ENCODE assay signal across 28 mouse cellular contexts in genomic region chr15:36888351-36889069, GRCm38 (mm10).
DNase-seq lines count a peak whose midpoint lies in the region; ATAC-seq and TF ChIP-seq lines count a peak whose summit lies in the region.
"Had no signal": no experiment of that assay in that cellular context is flagged by ENCODE, and none has a peak within 500 bp of the region (broad histone marks: within the 10 kb centered on the region; RNA-seq: fewer than 3 reads in every experiment).

No protein-coding gene starts in this region.

- 0 out of 2 replicates have a peak overlapping the region, but pooled peaks have one; percentile 23 for H3K27ac ChIP-seq in intestine, embryonic 16.5 days (ENCODE audit: low read length)
- no peak overlapping the region for H3K27ac ChIP-seq in intestine, embryonic 15.5 days
- no peak overlapping the region for H3K27ac ChIP-seq in gastrocnemius, adult 2 months
- H3K27ac ChIP-seq: embryonic facial prominence, embryonic 12.5 days; forebrain, embryonic 15.5 days; left cerebral cortex, adult 2 months; limb, embryonic 13.5 days; liver, embryonic 14.5 days; neural tube, embryonic 13.5 days; stomach, embryonic 15.5 days had no signal

- H3K4me3 ChIP-seq in intestine, embryonic 16.5 days (ENCODE audit: low read length) = no peak overlapping the region
- H3K4me3 ChIP-seq in intestine, embryonic 15.5 days (replicated peaks) = no peak overlapping the region
- no peak overlapping the region for H3K4me3 ChIP-seq in gastrocnemius, adult 2 months
- H3K4me3 ChIP-seq: embryonic facial prominence, embryonic 12.5 days; forebrain, embryonic 15.5 days; left cerebral cortex, adult 2 months; limb, embryonic 13.5 days; neural tube, embryonic 13.5 days; stomach, embryonic 15.5 days had no signal

- no peak overlapping the region for H3K9ac ChIP-seq in intestine, embryonic 16.5 days (ENCODE audit: low read depth, low read length)
- no peak overlapping the region for H3K9ac ChIP-seq in intestine, embryonic 15.5 days
- H3K9ac ChIP-seq: embryonic facial prominence, embryonic 12.5 days; forebrain, embryonic 15.5 days; limb, embryonic 13.5 days; liver, embryonic 14.5 days; lung, embryonic 14.5 days; neural tube, embryonic 13.5 days; stomach, embryonic 15.5 days had no signal

- H3K36me3 ChIP-seq in intestine, embryonic 16.5 days (ENCODE audit: control insufficient read depth, insufficient read depth, low read length) = no peaks in the 10 kb centered on the region
- H3K36me3 ChIP-seq in intestine, embryonic 15.5 days = no peaks in the 10 kb centered on the region
- H3K36me3 ChIP-seq: embryonic facial prominence, embryonic 12.5 days; forebrain, embryonic 15.5 days; limb, embryonic 13.5 days; neural tube, embryonic 13.5 days; stomach, embryonic 15.5 days had no signal

- no peak overlapping the region for H3K4me2 ChIP-seq in intestine, embryonic 16.5 days (ENCODE audit: low read depth, low read length)
- H3K4me2 ChIP-seq in intestine, embryonic 15.5 days (replicated peaks) = no peak overlapping the region
- H3K4me2 ChIP-seq: embryonic facial prominence, embryonic 12.5 days; forebrain, embryonic 15.5 days; limb, embryonic 13.5 days; lung, embryonic 14.5 days; midbrain, embryonic 11.5 days; neural tube, embryonic 13.5 days; stomach, embryonic 15.5 days had no signal

- H3K4me1 ChIP-seq in intestine, embryonic 16.5 days (ENCODE audit: control insufficient read depth, insufficient read depth, low read length) = peaks cover 35% of the 10 kb centered on the region
- peaks cover 30% of the 10 kb centered on the region for H3K4me1 ChIP-seq in intestine, embryonic 15.5 days (replicated peaks)

- H3K9me3 ChIP-seq in intestine, embryonic 16.5 days (ENCODE audit: control insufficient read depth, low read length) = no peaks in the 10 kb centered on the region
- no peaks in the 10 kb centered on the region for H3K9me3 ChIP-seq in intestine, embryonic 15.5 days
- H3K9me3 ChIP-seq: embryonic facial prominence, embryonic 12.5 days; forebrain, embryonic 15.5 days; limb, embryonic 13.5 days; neural tube, embryonic 13.5 days; stomach, embryonic 15.5 days had no signal

- intact Hi-C loops in gastrocnemius, adult 2 months (cut with DNase I) = no loop called here

- no peak for TF ChIP-seq CTCF in gastrocnemius, adult 2 months (IDR thresholded peaks at IDR 0.05)

- WGBS in intestine, embryonic 16.5 days = 67% methylated on average over 11 of the region's 11 CpGs
- 66% methylated on average over 11 of the region's 11 CpGs for WGBS in intestine, embryonic 15.5 days

- H3K27me3 ChIP-seq in intestine, embryonic 16.5 days (replicated peaks; ENCODE audit: control insufficient read depth, insufficient read depth, low read length) = no peaks in the 10 kb centered on the region
- no peaks in the 10 kb centered on the region for H3K27me3 ChIP-seq in intestine, embryonic 15.5 days (replicated peaks)
- H3K27me3 ChIP-seq: CH12.LX; forebrain, embryonic 15.5 days; neural tube, embryonic 13.5 days had no signal

- peak; percentile 25; the same call in 1 of the 2 replicates for ATAC-seq in intestine, embryonic 16.5 days
- ATAC-seq in intestine, embryonic 15.5 days = no peak
- peak; percentile 80 for ATAC-seq in monocyte, adult 5-6 weeks (replicated peaks; ENCODE audit: insufficient number of reproducible peaks, low FRiP score, low TSS enrichment, poor library complexity, severe bottlenecking)
- ATAC-seq: activated CD4-positive, CD25-positive, alpha-beta regulatory T cell, adult 4 months; forebrain, embryonic 15.5 days; hindbrain, embryonic 16.5 days; midbrain, embryonic 16.5 days had no signal

- DNase-seq in ZHBTc4 (ENCODE audit: low read depth, low spot score) = peak; percentile 64
- DNase-seq in left cerebral cortex, adult 9 months (ENCODE audit: low spot score in 2 of 2) = no peak
- DNase-seq in layer of hippocampus, adult 9-10 months (ENCODE audit: low spot score) = no peak
- no peak for DNase-seq in gastrocnemius, adult 2 months
- DNase-seq: adrenal gland, adult 2 months; adrenal gland, postnatal 36 days; cerebellum, adult 9-10 months; cerebellum, postnatal 36 days; embryo, embryonic 11 days; kidney, adult 9 months; kidney, postnatal 14 days; lung, embryonic 14.5 days; lung, postnatal 14 days had no signal
